Mouse (Mus musculus): ENCODE results near the gene Gnao1.

GRCm38 (mm10) chr8:93968293-93968692 lies 158.5 kb downstream of the Gnao1 start:
- no peak for TF ChIP-seq CTCF (IDR thresholded peaks at IDR 0.05; ENCODE audit: control insufficient read depth, insufficient read depth, low read length)
- no peak for TF ChIP-seq POLR2A (IDR thresholded peaks at IDR 0.05; ENCODE audit: borderline replicate concordance, control insufficient read depth, low read depth, low read length)
